Mouse (Mus musculus) neural tube, embryonic 14.5 days (tissue): ENCODE data around the gene Rell1. TPM values are rescaled to one million over a fixed set of nuclear protein-coding genes. Genes with fewer than 3 reads are reported as not detected.

Source experiments
- ATAC-seq: fragments of 200-750 bp; cut with Nextera tagmentation; 2 replicates; pipeline ENCODE4 v1.8.0; 2017; ENCODE audit warnings: low read depth, mild to moderate bottlenecking, moderate TSS enrichment, moderate library complexity
- H3K27ac ChIP-seq: fragments of 300-500 bp; sonication (generic); 2 replicates; pipeline ENCODE4 v1.5.1; 2014; ENCODE audit warnings: low read depth, mild to moderate bottlenecking, control low read depth, low read length, moderate library complexity, mixed read lengths
- H3K27me3 ChIP-seq: fragments of 300-500 bp; sonication (generic); 2 replicates; pipeline ENCODE4 v1.6.1; 2014; ENCODE audit warnings: low read length; ENCODE audit not compliant: control insufficient read depth, insufficient read depth
- H3K36me3 ChIP-seq: fragments of 300-500 bp; sonication (generic); 2 replicates; pipeline ENCODE4 v1.6.1; 2014; ENCODE audit warnings: low read length, mixed read lengths; ENCODE audit not compliant: control insufficient read depth, insufficient read depth
- H3K4me1 ChIP-seq: fragments of 300-500 bp; sonication (generic); 2 replicates; pipeline ENCODE4 v1.6.1; 2014; ENCODE audit warnings: low read length; ENCODE audit not compliant: control insufficient read depth, insufficient read depth
- H3K4me2 ChIP-seq: fragments of 300-500 bp; sonication (generic); 2 replicates; pipeline ENCODE4 v1.6.1; 2014; ENCODE audit warnings: mild to moderate bottlenecking, low read depth, low read length, control low read depth
- H3K4me3 ChIP-seq: fragments of 300-500 bp; sonication (generic); 2 replicates; pipeline ENCODE4 v1.5.1; 2014; ENCODE audit warnings: low read depth, low read length, control low read depth, mixed read lengths
- H3K9ac ChIP-seq: fragments of 300-500 bp; sonication (generic); replicated peaks from 2 replicates; pipeline ENCODE4 v1.6.1; 2014; ENCODE audit warnings: low read depth, mild to moderate bottlenecking, control low read depth, low read length, mixed read lengths
- H3K9me3 ChIP-seq: fragments of 300-500 bp; sonication (generic); 2 replicates; pipeline ENCODE4 v1.6.1; 2016; ENCODE audit warnings: low read length; ENCODE audit not compliant: control insufficient read depth
- WGBS: fragments of 180-500 bp; shearing (Covaris S2); extraction: QIAGEN DNeasy Blood & Tissue Kit; methylation state at CpG from one replicate; pipeline ENCODE4 v1.1.7; 2014; 5-methylcytosine and 5-hydroxymethylcytosine counted together
- polyA plus RNA-seq: library from polyadenylated mRNA; unstranded; fragments of >200 nt; fragmentation: Nextera tagmentation; extraction: Ambion mirVana; gene quantifications from 2 replicates; pipeline ENCODE4 v1.2.1, GENCODE M21; 2014

Rell1 gene
- polyA plus RNA-seq, 1 experiment from 2014 or later = 4.7 TPM

DNA sequence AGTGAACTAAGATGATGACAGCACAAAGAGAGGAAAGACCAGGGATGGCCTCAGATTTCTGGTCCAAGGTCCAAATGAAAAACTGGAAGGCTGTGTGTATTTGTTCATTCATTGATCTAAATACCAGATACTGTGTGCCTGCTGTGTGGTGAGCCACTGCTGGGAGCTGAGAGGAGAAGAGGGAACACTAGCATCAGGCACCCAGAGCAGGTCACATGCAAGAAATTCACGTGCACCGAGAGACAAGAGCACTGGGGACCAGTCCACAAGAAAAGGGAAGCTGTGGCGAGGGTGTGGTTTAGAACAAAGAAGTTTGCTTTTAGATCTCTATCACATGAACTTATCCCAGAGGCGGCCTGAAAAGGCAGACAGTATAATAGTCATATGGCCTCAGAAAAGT is 30.1 kb downstream of the Rell1 start:
- no peak overlapping the region for H3K4me3 ChIP-seq
- no peaks in the 10 kb centered on the region for H3K36me3 ChIP-seq
- no peaks in the 10 kb centered on the region for H3K4me1 ChIP-seq
- WGBS = 77% methylated on average over 4 of the region's 4 CpGs
- H3K27ac ChIP-seq = no peak overlapping the region
- H3K4me2 ChIP-seq = no peak overlapping the region
- H3K9me3 ChIP-seq = no peaks in the 10 kb centered on the region
- H3K9ac ChIP-seq = no peak overlapping the region
- no peak for ATAC-seq
- H3K27me3 ChIP-seq = no peaks in the 10 kb centered on the region

DNA sequence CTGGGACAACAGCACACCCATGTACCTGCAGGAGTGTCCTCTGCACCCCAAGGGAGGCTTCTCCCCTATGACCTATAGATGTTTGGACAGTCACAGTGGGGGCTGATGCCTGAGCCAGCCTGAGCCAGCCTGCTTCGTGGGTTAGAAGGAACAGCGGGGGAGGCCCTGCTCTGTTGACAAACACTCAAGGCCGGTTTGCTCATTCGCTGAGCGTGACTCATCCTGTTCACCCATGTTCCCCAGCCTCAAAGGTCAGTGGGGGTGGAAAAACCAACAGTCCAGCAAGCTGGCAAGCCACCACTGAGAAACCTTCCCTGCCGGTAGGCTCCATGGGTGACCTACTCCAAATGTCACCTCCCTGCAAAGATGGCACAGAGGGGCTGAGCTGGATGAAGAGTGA is 32.0 kb downstream of the Rell1 start:
- Histone ChIP-seq H3K4me2 (no peak overlapping the region), H3K36me3 (no peaks in the 10 kb centered on the region), H3K9me3 (no peaks in the 10 kb centered on the region), H3K9ac (no peak overlapping the region), H3K4me3 (no peak overlapping the region), H3K4me1 (no peaks in the 10 kb centered on the region), H3K27me3 (no peaks in the 10 kb centered on the region), H3K27ac (no peak overlapping the region)
- ATAC-seq = no peak
- WGBS = 77% methylated on average over 6 of the region's 6 CpGs

DNA sequence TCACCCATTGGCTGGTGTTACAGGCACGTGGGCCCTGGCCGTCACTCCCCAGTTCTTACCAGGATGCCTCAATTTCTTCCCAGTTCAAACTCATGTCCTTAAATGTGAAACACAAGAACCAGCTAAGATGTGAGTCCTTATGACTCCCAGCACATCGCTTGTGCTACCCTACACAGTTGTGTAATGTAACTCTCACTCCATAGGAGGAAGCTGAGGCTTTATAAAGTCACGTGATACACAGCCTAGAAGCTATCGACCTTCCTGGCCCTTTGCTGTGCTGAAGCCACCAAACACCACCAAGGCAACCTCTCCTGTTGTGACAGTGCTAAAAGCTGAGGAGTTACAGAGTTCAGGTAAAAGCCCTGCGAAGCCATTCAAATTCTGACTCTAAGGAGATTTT is 33.1 kb downstream of the Rell1 start:
- H3K4me1 ChIP-seq = no peaks in the 10 kb centered on the region
- H3K36me3 ChIP-seq = no peaks in the 10 kb centered on the region
- H3K4me3 ChIP-seq = no peak overlapping the region
- H3K4me2 ChIP-seq = no peak overlapping the region
- whole genome bisulfite sequencing = 92% methylated on average over 6 of the region's 6 CpGs
- no peaks in the 10 kb centered on the region for H3K9me3 ChIP-seq
- no peak for ATAC-seq
- no peak overlapping the region for H3K27ac ChIP-seq
- no peak overlapping the region for H3K9ac ChIP-seq
- no peaks in the 10 kb centered on the region for H3K27me3 ChIP-seq

GRCm38 (mm10) chr5:63932829-63933228 is 35.9 kb downstream of the Rell1 start:
- Histone ChIP-seq H3K9ac (no peak overlapping the region), H3K4me3 (no peak overlapping the region), H3K9me3 (no peaks in the 10 kb centered on the region), H3K4me2 (no peak overlapping the region), H3K36me3 (no peaks in the 10 kb centered on the region), H3K27me3 (no peaks in the 10 kb centered on the region), H3K4me1 (no peaks in the 10 kb centered on the region), H3K27ac (no peak overlapping the region)
- 38% methylated on average over 10 of the region's 10 CpGs for WGBS
- ATAC-seq = peak; percentile 60; the same call in 1 of the 2 replicates

- Histone ChIP-seq H3K4me1 (no peaks in the 10 kb centered on the region), H3K9me3 (no peaks in the 10 kb centered on the region), H3K4me3 (no peak overlapping the region), H3K27me3 (no peaks in the 10 kb centered on the region), H3K36me3 (no peaks in the 10 kb centered on the region), H3K4me2 (no peak overlapping the region), H3K9ac (no peak overlapping the region), H3K27ac (no peak overlapping the region)
- WGBS = 51% methylated on average over 4 of the region's 4 CpGs
- no peak for ATAC-seq
Measured at GRCm38 (mm10) chr5:63930824-63931358, 37.8 kb downstream of the Rell1 start.

- Histone ChIP-seq H3K4me2 (no peak overlapping the region), H3K27ac (no peak overlapping the region), H3K4me3 (no peak overlapping the region), H3K9ac (no peak overlapping the region), H3K4me1 (no peaks in the 10 kb centered on the region), H3K36me3 (no peaks in the 10 kb centered on the region), H3K9me3 (no peaks in the 10 kb centered on the region), H3K27me3 (no peaks in the 10 kb centered on the region)
- no peak for ATAC-seq
- WGBS = 89% methylated on average over 14 of the region's 14 CpGs
Measured at GRCm38 (mm10) chr5:63925035-63925628, 43.6 kb downstream of the Rell1 start.

- Histone ChIP-seq H3K4me1 (no peaks in the 10 kb centered on the region), H3K4me2 (no peak overlapping the region), H3K36me3 (no peaks in the 10 kb centered on the region), H3K27me3 (no peaks in the 10 kb centered on the region), H3K27ac (no peak overlapping the region), H3K9me3 (no peaks in the 10 kb centered on the region), H3K4me3 (no peak overlapping the region), H3K9ac (no peak overlapping the region)
- WGBS = 86% methylated on average over 13 of the region's 13 CpGs
- no peak for ATAC-seq
Measured at GRCm38 (mm10) chr5:63923305-63924025, 45.2 kb downstream of the Rell1 start.

- no peak for ATAC-seq
Measured at GRCm38 (mm10) chr5:63918201-63918600, 50.5 kb downstream of the Rell1 start.

DNA sequence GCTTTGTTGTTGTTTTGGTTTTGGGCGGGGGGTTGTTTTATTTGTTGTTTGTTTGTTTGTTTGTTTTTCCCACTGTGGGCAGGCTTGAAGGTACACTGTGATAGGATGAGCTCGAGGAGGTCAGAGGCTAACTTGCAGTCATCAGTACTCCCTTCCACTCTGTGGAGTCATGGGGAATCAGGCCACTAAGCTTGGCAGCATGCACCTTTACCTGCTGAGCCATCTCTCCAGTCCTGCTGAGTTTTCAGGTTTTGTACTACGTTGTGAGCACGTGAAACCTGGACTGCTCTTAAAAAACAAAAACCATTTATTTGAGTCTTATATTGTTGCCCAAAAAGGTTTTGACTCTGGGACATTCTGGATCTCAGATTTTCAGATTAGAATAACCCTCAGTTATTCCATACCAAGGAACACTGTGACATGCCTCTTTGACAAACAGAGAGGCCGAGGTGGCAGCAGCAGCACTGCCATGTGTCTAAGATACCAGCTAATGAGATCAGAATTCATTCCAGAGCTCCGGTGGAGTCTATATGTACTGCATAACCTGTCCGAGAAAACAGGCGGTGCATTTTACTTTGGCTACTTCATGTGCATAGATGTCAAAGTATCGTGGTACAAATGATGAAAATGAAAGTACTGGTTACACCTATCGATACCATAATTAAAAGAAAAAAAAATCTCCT is 52.1 kb downstream of the Rell1 start:
- H3K9me3 ChIP-seq = no peaks in the 10 kb centered on the region
- no peak overlapping the region for H3K9ac ChIP-seq
- no peaks in the 10 kb centered on the region for H3K4me1 ChIP-seq
- 87% methylated on average over 10 of the region's 10 CpGs for WGBS
- H3K36me3 ChIP-seq = no peaks in the 10 kb centered on the region
- ATAC-seq = no peak
- no peak overlapping the region for H3K4me3 ChIP-seq
- H3K27ac ChIP-seq = no peak overlapping the region
- no peaks in the 10 kb centered on the region for H3K27me3 ChIP-seq
- H3K4me2 ChIP-seq = no peak overlapping the region

More at GRCm38 (mm10) chr5:63918201-63918600, 50.5 kb downstream of the Rell1 start:
- Histone ChIP-seq H3K27ac (no peak overlapping the region), H3K9me3 (no peaks in the 10 kb centered on the region), H3K4me2 (no peak overlapping the region), H3K27me3 (no peaks in the 10 kb centered on the region), H3K36me3 (no peaks in the 10 kb centered on the region), H3K9ac (no peak overlapping the region), H3K4me1 (no peaks in the 10 kb centered on the region), H3K4me3 (no peak overlapping the region)
- WGBS = 78% methylated on average over 4 of the region's 4 CpGs
